Mouse (Mus musculus) megakaryocyte, embryonic 14.5 days (primary cell): ENCODE measurements around the gene Hoxd12.

Experiments
- FLI1 ChIP-seq: IDR thresholded peaks from 2 replicates; pipeline ENCODE4 v1.6.1; 2012; ENCODE audit warnings: low read length, inconsistent platforms, mixed read lengths
- GATA1 ChIP-seq: IDR thresholded peaks from 3 replicates; pipeline ENCODE4 v1.6.1; 2012; ENCODE audit warnings: mixed read lengths, low read length, inconsistent platforms, borderline replicate concordance

DNA sequence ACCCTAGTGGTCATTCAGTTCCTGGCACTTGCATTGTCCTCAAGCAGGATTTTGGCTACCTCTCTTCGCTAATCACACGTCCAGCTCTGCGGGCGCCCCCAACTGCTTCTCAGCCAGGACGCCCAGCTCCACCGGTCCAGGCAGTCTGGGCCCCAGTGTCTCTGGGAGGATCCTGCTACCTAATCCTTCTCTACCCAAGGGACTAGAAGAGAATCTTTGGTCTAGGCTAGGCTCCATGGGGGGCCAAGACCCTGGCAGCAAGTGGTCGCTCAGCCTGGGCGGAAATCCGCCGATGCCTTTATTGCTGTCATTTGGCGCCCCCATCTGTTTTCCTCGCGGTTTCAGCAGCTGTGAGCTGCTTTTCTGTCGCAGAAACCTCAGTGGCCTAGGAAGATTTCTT lies 13.1 kb upstream of the Hoxd12 start:
- TF ChIP-seq GATA1 (no peak), FLI1 (no peak)
